Mouse (Mus musculus) c-Kit-positive CD71-positive TER-119-negative erythroid progenitor cells, embryonic 14.5 days (primary cell): ENCODE results near the gene Flywch1.
A peak's percentile ranks its signal among the peaks of the same experiment; 100 is the strongest.

Experiments
- DNase-seq: peaks from one replicate; pipeline ENCODE4 v3.0.0-alpha.2; 2013; ENCODE audit warnings: low read depth

The Flywch1 gene

GRCm38 (mm10) chr17:23771284-23772218 lies at the start of gene Flywch1:
TSS of gene Flywch1 (minus strand) at chr17:23771602.
- DNase-seq, result peak; percentile 95

DNA sequence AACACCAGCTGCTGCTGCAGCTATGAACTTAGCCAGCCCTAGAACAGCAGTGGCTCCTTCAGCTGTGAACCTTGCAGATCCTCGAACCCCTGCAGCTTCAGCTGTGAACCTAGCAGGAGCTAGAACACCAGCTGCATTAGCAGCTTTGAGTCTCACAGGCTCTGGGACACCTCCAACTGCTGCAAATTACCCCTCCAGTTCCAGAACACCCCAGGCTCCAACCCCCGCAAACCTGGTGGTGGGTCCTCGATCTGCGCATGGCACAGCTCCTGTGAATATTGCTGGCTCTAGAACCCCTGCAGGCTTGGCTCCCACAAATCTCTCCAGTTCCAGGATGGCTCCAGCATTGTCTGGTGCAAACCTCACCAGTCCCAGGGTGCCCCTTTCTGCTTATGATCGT lies 49.3 kb upstream of the Flywch1 start:
- DNase-seq, result no peak

DNA sequence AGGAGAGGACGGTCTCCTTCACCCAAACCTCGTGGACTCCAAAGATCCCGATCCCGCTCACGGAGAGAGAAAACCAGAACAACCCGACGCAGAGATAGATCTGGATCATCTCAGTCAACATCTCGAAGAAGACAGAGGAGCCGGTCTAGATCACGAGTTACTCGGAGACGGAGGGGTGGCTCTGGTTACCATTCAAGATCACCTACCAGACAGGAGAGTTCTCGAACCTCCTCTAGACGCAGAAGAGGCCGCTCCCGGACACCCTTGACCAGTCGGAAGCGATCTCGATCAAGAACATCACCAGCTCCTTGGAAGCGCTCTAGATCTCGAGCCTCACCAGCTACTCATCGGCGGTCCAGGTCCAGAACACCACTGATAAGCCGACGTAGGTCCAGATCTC lies 47.8 kb upstream of the Flywch1 start:
- no peak for DNase-seq

- no peak for DNase-seq
These were observed 47.2 kb upstream of the Flywch1 start for GRCm38 (mm10) chr17:23818579-23818978.

DNA sequence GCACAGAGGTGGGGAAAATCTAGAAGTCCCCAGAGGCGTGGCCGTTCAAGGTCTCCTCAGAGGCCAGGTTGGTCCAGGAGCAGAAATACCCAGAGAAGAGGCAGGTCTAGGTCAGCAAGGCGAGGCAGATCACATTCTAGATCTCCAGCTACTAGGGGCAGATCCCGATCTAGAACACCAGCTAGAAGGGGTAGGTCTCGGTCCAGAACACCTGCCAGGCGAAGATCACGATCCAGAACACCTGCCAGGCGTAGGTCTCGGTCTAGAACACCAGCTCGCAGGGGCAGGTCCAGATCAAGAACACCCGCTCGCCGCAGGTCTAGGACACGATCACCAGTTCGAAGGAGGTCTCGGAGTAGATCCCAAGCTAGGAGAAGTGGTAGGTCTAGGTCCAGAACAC lies 44.2 kb upstream of the Flywch1 start:
- DNase-seq, result no peak

DNA sequence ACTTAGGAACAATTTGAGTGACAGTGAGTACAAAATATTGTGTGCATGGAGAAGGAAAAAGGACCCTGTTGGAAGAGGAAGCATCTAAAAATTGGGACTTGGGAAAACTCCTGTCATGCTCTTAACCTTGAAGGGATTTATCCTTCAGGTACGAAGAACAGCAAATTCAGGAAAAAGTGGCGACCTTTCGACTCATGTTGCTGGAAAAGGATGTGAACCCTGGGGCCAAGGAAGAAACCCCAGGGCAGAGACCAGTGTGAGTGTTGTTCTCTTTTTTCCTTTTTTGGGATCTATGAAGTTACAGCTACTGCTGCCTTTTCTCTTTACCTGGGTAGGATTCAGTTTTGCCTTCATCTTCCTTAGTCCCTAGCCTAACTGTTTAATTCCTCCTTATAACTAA lies 36.5 kb upstream of the Flywch1 start:
- no peak for DNase-seq

GRCm38 (mm10) chr17:23806867-23807266 lies 35.5 kb upstream of the Flywch1 start:
- no peak for DNase-seq

- DNase-seq, result no peak
These were observed 33.2 kb upstream of the Flywch1 start for GRCm38 (mm10) chr17:23804426-23805085.

- DNase-seq, result peak; percentile 73
These were observed 32.1 kb upstream of the Flywch1 start for GRCm38 (mm10) chr17:23803366-23804041.

DNA sequence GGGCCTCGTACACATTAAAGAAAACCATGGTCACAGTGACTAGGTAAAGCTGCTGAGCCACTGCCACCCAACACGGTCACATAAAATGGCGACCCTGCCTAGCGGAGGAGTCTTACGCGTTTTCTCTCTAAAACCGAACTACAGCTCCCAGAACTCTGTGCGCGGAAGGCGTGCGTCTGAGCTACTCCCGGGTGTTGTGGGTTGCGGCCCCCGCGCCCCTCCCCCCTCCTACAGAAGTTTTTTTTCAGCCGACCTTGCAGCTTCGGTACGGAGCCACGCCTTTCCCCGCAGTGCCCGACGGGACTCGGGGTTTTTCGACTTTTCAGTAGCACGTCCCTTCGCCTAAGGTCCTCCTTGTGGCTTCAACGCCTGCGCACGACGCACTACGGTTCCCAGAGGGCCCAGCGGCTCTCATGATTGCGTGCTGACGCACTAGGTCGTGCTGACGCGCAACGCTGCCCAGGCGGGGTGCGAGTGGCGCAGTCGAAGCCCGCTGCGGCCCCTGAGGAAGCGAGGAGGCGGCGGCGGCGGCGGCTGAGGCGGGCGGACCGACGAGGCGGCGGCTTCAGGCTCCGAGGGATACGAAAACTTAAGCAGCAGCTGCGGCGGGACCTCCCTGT lies 31.5 kb upstream of the Flywch1 start:
- peak; percentile 97 for DNase-seq

GRCm38 (mm10) chr17:23801627-23802026 lies 30.2 kb upstream of the Flywch1 start:
- no peak for DNase-seq

- DNase-seq, result no peak
These were observed 25.9 kb upstream of the Flywch1 start for GRCm38 (mm10) chr17:23797316-23797715.

DNA sequence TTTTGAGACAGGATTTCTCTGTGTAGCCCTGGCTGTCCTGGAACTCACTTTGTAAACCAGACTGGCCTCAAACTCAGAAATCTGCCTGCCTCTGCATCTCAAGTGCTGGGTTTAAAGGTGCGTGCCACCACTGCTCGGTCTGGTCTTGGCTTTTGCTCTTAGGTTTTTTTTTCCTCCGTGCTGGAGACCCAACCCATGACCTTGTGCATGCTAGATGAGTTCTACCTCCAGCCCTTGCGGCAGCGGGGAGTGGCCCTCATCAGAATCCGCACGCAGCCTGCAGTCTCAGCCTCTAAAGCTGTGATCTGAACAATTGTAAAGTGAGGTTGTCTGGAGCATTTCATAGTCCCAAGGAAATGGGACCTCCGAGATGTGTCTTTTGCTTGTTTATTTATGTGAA lies 23.9 kb upstream of the Flywch1 start:
- DNase-seq, result no peak

- DNase-seq, result no peak
These were observed 19.6 kb upstream of the Flywch1 start for GRCm38 (mm10) chr17:23791079-23791357.

DNA sequence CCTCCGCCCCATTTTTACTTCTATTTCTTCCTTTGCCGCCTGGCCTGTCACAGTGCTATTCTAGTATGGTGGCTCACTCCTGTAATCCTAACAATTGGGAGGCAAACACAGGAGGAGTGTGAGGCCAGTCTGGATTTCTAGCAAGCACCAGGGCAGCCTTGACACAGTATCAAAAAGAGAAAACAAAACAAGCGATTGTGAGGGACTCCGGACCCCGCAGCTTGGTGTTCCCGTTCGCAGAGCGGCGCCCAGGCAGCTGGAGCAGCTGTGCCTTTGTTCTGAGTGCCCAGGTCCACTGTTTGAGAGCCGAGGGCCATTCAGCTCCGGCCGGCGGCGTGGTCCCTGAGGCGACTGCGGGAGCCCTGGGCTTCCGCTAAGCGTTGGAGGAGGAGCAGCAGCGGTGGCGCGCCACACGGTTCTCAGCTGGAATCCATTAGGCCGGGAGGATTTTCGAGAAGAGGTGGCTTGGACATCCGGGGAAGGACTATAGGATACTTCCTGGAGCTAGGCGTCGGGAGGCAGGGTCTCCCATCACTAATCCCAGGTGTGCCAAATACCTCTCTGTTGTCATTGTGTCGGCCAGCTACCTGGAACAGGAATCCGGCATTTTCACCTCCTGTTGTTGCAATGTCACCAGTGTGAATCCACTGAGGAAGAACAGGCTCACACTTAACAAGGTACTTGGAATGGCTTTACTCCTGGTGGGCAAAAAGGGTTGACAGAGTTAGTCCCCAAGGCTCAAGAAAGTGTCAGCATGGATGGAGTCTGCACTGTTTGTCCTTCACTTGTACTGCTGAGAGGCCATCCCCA lies 19.1 kb upstream of the Flywch1 start, which contains the start of gene Srrm2:
TSS of gene Srrm2 (plus strand) at position 264 of the 810 bp plus-strand sequence.
- no peak for DNase-seq

DNA sequence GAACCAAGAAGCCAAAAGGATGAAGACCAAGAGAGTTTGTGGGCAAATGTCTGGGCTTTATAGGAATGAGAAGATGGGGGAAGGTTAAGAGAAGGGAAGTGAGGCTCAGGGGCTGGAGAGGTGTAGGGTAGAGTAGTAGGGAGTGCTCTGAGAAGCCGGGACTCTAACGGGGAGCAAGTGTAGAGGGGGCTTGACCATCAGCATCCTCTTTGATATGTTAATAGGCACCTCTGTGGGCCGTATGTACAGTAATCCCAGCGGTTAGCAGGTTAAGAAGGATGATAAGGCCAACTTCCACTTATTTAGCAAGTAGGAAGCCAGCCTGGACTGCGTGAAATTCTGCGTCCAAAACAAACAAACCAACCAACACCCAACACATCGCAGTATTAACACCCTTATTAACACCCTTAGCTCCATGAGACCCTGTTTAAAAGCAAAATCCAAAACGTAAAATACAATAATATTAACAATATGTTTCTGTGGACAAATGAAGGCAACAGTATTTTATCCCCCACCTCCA lies 18.4 kb upstream of the Flywch1 start:
- DNase-seq, result no peak

GRCm38 (mm10) chr17:23788973-23789372 lies 17.6 kb upstream of the Flywch1 start:
- DNase-seq, result no peak

DNA sequence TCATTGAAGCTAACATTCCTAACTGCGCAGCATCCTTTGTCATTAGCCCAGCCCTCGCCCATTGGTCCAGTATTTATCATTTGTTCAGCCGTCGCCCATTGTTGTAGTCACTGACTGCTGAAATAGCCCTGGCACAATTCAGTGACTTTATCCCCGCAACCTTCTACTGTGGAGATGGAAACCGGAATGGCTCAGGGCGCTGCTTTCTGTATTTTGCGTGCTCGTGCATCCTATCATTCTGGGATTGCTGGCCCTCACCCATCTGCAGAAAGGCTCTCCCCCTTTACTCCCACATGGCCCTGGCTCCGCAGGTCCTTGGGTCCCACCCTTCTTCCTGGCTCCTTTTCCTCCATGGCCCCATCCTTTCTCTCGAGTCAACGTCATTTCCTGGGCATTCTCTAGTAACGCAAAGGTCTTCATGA lies 15.1 kb upstream of the Flywch1 start:
- DNase-seq, result no peak

DNA sequence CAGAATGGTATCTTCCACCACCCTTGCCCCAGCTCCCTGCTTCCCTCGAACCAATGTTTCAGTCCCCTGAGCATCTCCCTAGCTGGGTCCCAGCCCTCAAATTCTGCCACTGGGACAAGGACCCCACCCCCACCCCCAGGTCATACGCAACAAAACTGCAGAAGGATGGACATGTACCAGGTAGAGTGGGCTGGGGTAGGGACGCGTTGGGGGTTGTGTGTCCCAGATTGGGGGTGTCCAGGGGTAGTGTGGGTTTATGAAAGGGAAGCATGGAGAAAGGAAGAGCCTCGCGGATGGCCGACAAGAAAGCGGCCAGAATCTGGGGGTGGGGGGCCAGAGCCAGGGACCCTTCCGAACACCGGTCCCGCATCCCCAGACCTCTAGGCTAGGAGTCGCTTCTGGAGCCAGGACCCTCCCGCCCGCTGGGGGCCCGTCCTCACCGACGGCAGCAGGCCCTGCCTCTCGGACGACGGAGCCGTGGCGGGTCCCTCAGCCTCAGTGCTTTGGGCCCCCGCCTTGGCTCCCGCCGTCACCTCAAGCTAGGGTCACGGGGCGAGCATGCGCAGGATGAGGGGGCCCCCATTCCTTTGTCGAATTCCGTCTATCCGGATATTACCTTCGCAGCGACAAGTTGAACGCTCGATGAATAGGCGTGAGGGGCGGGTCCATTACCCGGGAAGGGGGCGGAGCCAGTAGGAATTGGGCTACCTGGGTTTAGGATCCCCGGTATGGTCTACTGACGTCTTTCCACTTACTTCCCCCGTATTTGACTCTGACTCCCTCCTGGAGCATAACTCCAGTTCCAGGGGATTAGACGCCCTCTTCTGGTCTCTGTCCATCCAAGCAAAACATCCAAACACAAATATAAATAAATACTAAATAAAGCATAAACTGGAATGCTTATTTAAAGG lies 14.4 kb upstream of the Flywch1 start, which contains the start of gene Flywch2:
TSS of gene Flywch2 (minus strand) at position 521 of the 911 bp plus-strand sequence.
- DNase-seq, result peak; percentile 75

DNA sequence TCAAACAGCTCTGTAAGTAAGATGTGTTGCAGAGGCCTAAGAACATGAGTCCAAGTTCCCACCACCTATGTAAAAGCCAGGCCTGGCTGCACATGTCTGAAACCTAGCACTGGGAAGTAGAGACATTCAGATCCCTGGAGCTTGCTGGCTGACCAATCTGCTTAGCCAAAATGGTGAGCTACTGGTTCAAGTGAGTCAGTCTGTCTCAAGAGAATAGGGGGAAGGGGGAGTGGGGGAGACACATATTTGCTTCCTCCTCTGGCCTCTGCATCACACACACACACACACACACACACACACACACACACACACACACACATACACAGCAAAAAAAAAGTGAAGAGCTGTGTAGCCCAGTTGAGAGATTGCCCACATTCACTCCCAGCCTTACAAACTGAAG lies 11.9 kb upstream of the Flywch1 start:
- DNase-seq, result no peak
